Mouse (Mus musculus) hindbrain, embryonic 15.5 days (tissue): ENCODE data around the gene Prrxl1. TPM values are rescaled to one million over a fixed set of nuclear protein-coding genes. Genes with fewer than 3 reads are reported as not detected.

Experiments
- ATAC-seq: fragments of 200-750 bp; cut with Nextera tagmentation; 2 replicates; pipeline ENCODE4 v1.8.0; 2017; ENCODE audit warnings: low read depth, moderate number of reproducible peaks, moderate TSS enrichment; ENCODE audit not compliant: low FRiP score
- H3K27ac ChIP-seq: fragments of 300-500 bp; sonication (generic); replicated peaks from 2 replicates; pipeline ENCODE4 v1.5.1; 2015; ENCODE audit warnings: mild to moderate bottlenecking, inconsistent platforms
- H3K27me3 ChIP-seq: fragments of 300-500 bp; sonication (generic); 2 replicates; pipeline ENCODE4 v1.6.1; 2015; ENCODE audit warnings: control low read depth, inconsistent platforms
- H3K36me3 ChIP-seq: fragments of 300-500 bp; sonication (generic); 2 replicates; pipeline ENCODE4 v1.6.1; 2015; ENCODE audit warnings: control low read depth, inconsistent platforms
- H3K4me1 ChIP-seq: fragments of 300-500 bp; sonication (generic); replicated peaks from 2 replicates; pipeline ENCODE4 v1.6.1; 2015; ENCODE audit warnings: control low read depth, inconsistent platforms
- H3K4me2 ChIP-seq: fragments of 300-500 bp; sonication (generic); 2 replicates; pipeline ENCODE4 v1.6.1; 2015; ENCODE audit warnings: moderate library complexity, mild to moderate bottlenecking, inconsistent platforms
- H3K4me3 ChIP-seq: fragments of 300-500 bp; sonication (generic); 2 replicates; pipeline ENCODE4 v1.5.1; 2015; ENCODE audit warnings: mild to moderate bottlenecking, inconsistent platforms
- H3K9ac ChIP-seq: fragments of 300-500 bp; sonication (generic); 2 replicates; pipeline ENCODE4 v1.6.1; 2015; ENCODE audit warnings: inconsistent platforms
- H3K9me3 ChIP-seq: fragments of 300-500 bp; sonication (generic); 2 replicates; pipeline ENCODE4 v1.6.1; 2016; ENCODE audit warnings: control low read depth, inconsistent platforms
- WGBS: fragments of 180-500 bp; shearing (Covaris S2); methylation state at CpG from one replicate; pipeline ENCODE4 v1.1.7; 2015; 5-methylcytosine and 5-hydroxymethylcytosine counted together
- polyA plus RNA-seq: library from polyadenylated mRNA; unstranded; fragments of >200 nt; fragmentation: Nextera tagmentation; extraction: Ambion mirVana; gene quantifications from 2 replicates; pipeline ENCODE4 v1.2.1, GENCODE M21; 2015

Gene Prrxl1
- polyA plus RNA-seq, 1 experiment from 2014 or later, result 54.6 TPM

- no peak for ATAC-seq
- H3K36me3 ChIP-seq, result no peaks in the 10 kb centered on the region
- no peaks in the 10 kb centered on the region for H3K27me3 ChIP-seq
- no peak overlapping the region for H3K4me3 ChIP-seq
- H3K27ac ChIP-seq, result no peak overlapping the region
- H3K9me3 ChIP-seq, result no peaks in the 10 kb centered on the region
- 82% methylated on average over 6 of the region's 6 CpGs for WGBS
- H3K4me1 ChIP-seq, result no peaks in the 10 kb centered on the region
- H3K9ac ChIP-seq, result no peak overlapping the region
- H3K4me2 ChIP-seq, result no peak overlapping the region
Observed at GRCm38 (mm10) chr14:32632908-32633600, 33.8 kb downstream of the Prrxl1 start.

GRCm38 (mm10) chr14:32634015-32634682 is 34.9 kb downstream of the Prrxl1 start:
- Histone ChIP-seq H3K36me3 (no peaks in the 10 kb centered on the region), H3K9me3 (no peaks in the 10 kb centered on the region), H3K9ac (no peak overlapping the region), H3K27ac (no peak overlapping the region), H3K4me3 (no peak overlapping the region), H3K4me1 (no peaks in the 10 kb centered on the region), H3K27me3 (no peaks in the 10 kb centered on the region), H3K4me2 (no peak overlapping the region)
- ATAC-seq, result no peak
- WGBS, result 31% methylated on average over 11 of the region's 11 CpGs

- Histone ChIP-seq H3K9ac (no peak overlapping the region), H3K27ac (no peak overlapping the region), H3K4me3 (no peak overlapping the region), H3K27me3 (no peaks in the 10 kb centered on the region), H3K4me1 (no peaks in the 10 kb centered on the region), H3K4me2 (no peak overlapping the region), H3K36me3 (no peaks in the 10 kb centered on the region), H3K9me3 (no peaks in the 10 kb centered on the region)
- ATAC-seq, result no peak
- WGBS, result 88% methylated on average over 2 of the region's 2 CpGs
Observed at GRCm38 (mm10) chr14:32638485-32638884, 39.3 kb downstream of the Prrxl1 start.

- H3K4me1 ChIP-seq, result no peaks in the 10 kb centered on the region
- no peak overlapping the region for H3K9ac ChIP-seq
- no peak overlapping the region for H3K27ac ChIP-seq
- no peaks in the 10 kb centered on the region for H3K9me3 ChIP-seq
- H3K4me3 ChIP-seq, result no peak overlapping the region
- no peak for ATAC-seq
- H3K4me2 ChIP-seq, result no peak overlapping the region
- H3K27me3 ChIP-seq, result no peaks in the 10 kb centered on the region
- WGBS, result 78% methylated on average over 9 of the region's 9 CpGs
- no peaks in the 10 kb centered on the region for H3K36me3 ChIP-seq
Observed at GRCm38 (mm10) chr14:32659781-32660180, 60.6 kb downstream of the Prrxl1 start.

- Histone ChIP-seq H3K27me3 (no peaks in the 10 kb centered on the region), H3K9me3 (no peaks in the 10 kb centered on the region), H3K4me2 (no peak overlapping the region), H3K4me3 (no peak overlapping the region), H3K36me3 (no peaks in the 10 kb centered on the region), H3K27ac (no peak overlapping the region), H3K4me1 (no peaks in the 10 kb centered on the region), H3K9ac (no peak overlapping the region)
- WGBS, result 92% methylated on average over 6 of the region's 6 CpGs
- ATAC-seq, result no peak
Observed at GRCm38 (mm10) chr14:32663099-32663498, 63.9 kb downstream of the Prrxl1 start.

- WGBS, result 53% methylated on average over 3 of the region's 3 CpGs
- Histone ChIP-seq H3K36me3 (no peaks in the 10 kb centered on the region), H3K9me3 (no peaks in the 10 kb centered on the region), H3K9ac (no peak overlapping the region), H3K27ac (no peak overlapping the region), H3K4me1 (no peaks in the 10 kb centered on the region), H3K4me2 (no peak overlapping the region), H3K27me3 (no peaks in the 10 kb centered on the region), H3K4me3 (no peak overlapping the region)
- no peak for ATAC-seq
Observed at GRCm38 (mm10) chr14:32673178-32673577, 74.0 kb downstream of the Prrxl1 start.

- Histone ChIP-seq H3K27ac (no peak overlapping the region), H3K9me3 (no peaks in the 10 kb centered on the region), H3K4me3 (no peak overlapping the region), H3K27me3 (no peaks in the 10 kb centered on the region), H3K4me1 (peaks cover 7% of the 10 kb centered on the region), H3K9ac (no peak overlapping the region), H3K36me3 (no peaks in the 10 kb centered on the region), H3K4me2 (no peak overlapping the region)
- WGBS, result 66% methylated on average over 3 of the region's 3 CpGs
- no peak for ATAC-seq
Observed at GRCm38 (mm10) chr14:32678565-32678964, 79.4 kb downstream of the Prrxl1 start.

GRCm38 (mm10) chr14:32681603-32682002 is 82.4 kb downstream of the Prrxl1 start:
- Histone ChIP-seq H3K36me3 (no peaks in the 10 kb centered on the region), H3K27me3 (no peaks in the 10 kb centered on the region), H3K4me1 (peaks cover 18% of the 10 kb centered on the region), H3K9me3 (no peaks in the 10 kb centered on the region), H3K4me3 (no peak overlapping the region), H3K27ac (no peak overlapping the region), H3K9ac (no peak overlapping the region), H3K4me2 (no peak overlapping the region)
- ATAC-seq, result no peak
- 33% methylated on average over 3 of the region's 3 CpGs for WGBS

GRCm38 (mm10) chr14:32682536-32682935 is 83.3 kb downstream of the Prrxl1 start:
- Histone ChIP-seq H3K4me1 (peaks cover 18% of the 10 kb centered on the region), H3K27me3 (no peaks in the 10 kb centered on the region), H3K9me3 (no peaks in the 10 kb centered on the region), H3K4me3 (no peak overlapping the region), H3K27ac (no peak overlapping the region), H3K9ac (no peak overlapping the region), H3K36me3 (no peaks in the 10 kb centered on the region), H3K4me2 (no peak overlapping the region)
- whole genome bisulfite sequencing, result 91% methylated on average over 12 of the region's 12 CpGs
- no peak for ATAC-seq

GRCm38 (mm10) chr14:32683251-32683838 is 84.1 kb downstream of the Prrxl1 start:
- Histone ChIP-seq H3K27ac (no peak overlapping the region), H3K4me3 (no peak overlapping the region), H3K4me2 (no peak overlapping the region), H3K4me1 (peaks cover 18% of the 10 kb centered on the region), H3K9ac (no peak overlapping the region), H3K27me3 (no peaks in the 10 kb centered on the region), H3K36me3 (no peaks in the 10 kb centered on the region), H3K9me3 (no peaks in the 10 kb centered on the region)
- 0 out of 2 replicates have a peak, but pooled peaks have one; percentile 25 for ATAC-seq
- 61% methylated on average over 19 of the region's 19 CpGs for WGBS

GRCm38 (mm10) chr14:32683982-32684734 is 85.0 kb downstream of the Prrxl1 start:
- Histone ChIP-seq H3K9ac (no peak overlapping the region), H3K27ac (no peak overlapping the region), H3K27me3 (no peaks in the 10 kb centered on the region), H3K9me3 (no peaks in the 10 kb centered on the region), H3K4me3 (no peak overlapping the region), H3K4me1 (peaks cover 18% of the 10 kb centered on the region), H3K4me2 (peak overlapping the region; percentile 32; the same call in 1 of the 2 replicates), H3K36me3 (no peaks in the 10 kb centered on the region)
- no peak for ATAC-seq
- WGBS, result 28% methylated on average over 19 of the region's 19 CpGs

GRCm38 (mm10) chr14:32684735-32685105 is 85.5 kb downstream of the Prrxl1 start:
- Histone ChIP-seq H3K9me3 (no peaks in the 10 kb centered on the region), H3K4me2 (no peak overlapping the region), H3K36me3 (no peaks in the 10 kb centered on the region), H3K9ac (no peak overlapping the region), H3K4me3 (no peak overlapping the region), H3K27ac (no peak overlapping the region), H3K27me3 (no peaks in the 10 kb centered on the region), H3K4me1 (peaks cover 18% of the 10 kb centered on the region)
- no peak for ATAC-seq
- 81% methylated on average over 19 of the region's 19 CpGs for WGBS
